Mouse (Mus musculus): ENCODE measurements around the gene Ccdc78.
"Not testable (repeated sequence)": the region's sequence is repeated elsewhere in the genome, so short reads cannot be mapped to it uniquely, and the experiment has no call there.

Ccdc78 gene

DNA sequence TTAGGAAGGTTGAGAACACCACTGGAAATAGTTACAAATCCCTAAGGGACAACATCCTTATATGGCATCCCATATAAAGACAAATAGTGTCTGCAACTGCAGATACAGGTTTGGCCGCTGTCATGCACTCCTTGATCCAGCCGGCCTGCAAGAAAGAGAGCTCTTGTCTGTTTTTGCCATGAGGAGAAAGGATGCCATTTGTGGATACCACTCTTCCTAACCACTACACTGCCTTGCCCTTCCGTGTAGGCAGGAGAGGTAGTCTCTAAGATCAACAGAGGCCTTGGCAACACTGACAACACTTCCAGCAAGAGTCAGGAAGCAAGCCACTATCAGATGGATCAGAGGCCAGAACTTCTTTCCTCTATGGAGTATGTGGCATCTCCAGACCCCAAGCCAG, at the start of gene Ccdc78:
Ccdc78 (plus strand) TSS at position 301 of the 400 bp plus-strand sequence.
- no peak for DNase-seq (ENCODE audit: low read depth)

DNA sequence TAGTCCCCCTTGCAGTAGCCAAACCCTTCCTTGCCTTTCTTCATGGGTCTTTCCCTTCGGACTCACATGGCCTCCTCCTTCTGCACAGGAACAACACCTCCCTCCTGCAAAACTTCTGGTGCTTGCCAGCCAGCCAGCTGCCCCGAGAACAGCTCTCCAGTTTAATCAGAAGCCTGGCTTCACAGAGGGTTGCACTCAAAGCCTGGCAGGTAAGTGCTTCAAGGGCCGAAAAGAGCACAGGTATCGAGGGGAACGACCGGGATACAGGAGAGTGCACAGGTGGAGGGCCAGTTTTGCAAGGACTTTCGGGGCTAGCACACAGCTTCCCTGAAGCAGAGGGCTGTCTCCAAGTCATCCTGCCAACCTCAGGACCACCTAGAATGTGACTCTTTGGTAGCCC, 47.5 kb upstream of the Ccdc78 start:
- no peak for DNase-seq (ENCODE audit: low read depth)

DNA sequence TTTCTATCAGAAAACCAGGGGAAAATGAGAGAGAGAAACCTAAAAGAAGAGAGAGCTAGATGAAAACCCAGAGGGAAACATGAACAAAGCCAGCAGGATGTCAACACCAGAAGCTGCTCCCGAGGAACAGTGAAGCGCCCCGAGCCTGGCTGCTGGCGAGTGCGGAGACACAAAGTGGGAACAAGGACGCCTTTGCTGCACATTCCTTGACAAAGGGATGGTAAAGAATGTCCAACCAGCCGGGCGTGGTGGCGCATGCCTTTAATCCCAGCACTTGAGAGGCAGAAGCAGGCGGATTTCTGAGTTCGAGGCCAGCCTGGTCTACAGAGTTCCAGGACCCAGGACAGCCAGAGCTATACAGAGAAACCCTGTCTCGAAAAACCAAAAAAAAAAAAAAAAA, 44.9 kb upstream of the Ccdc78 start:
- DNase-seq (ENCODE audit: low read depth), result not testable (repeated sequence)

DNA sequence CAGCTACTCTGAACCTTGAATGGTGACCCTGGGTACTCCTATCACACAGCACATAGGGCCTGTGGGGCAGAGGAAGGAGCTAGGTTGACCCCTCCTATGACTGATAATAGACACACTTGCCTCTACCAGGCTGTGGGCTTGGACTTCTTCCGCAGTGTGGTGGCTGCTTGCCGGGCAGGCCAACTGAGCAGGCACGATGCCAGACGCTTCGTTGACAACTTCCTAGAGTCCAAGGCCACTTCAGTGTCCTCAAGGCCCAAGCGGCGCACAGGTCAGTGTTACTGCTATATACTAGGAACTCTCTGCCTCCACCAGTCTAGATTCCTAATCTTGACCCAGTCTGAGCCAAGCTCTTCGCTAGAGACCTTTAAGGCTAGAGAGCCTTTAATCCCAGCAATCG, 42.5 kb upstream of the Ccdc78 start:
- DNase-seq (ENCODE audit: low read depth), result peak; percentile 89

DNA sequence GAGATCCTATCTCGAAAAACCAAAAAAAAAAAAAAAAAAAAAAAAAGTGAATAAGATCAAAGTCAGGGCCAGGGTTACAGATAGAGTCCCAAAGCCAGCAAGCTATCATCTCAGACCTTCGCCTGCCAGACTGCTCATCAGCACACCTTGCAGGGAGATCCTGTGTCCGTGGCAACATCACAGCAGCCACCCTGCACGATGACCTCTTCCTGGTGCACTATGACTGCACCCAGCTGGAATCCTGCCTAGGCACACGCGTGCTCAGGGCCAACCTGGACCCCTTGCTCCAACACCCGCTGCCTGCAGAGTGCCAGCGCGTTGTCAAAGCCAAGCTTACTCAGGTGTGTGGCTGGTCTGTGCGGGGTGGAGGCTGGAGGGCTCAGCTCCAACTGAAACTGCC, 42.1 kb upstream of the Ccdc78 start:
- no peak for DNase-seq (ENCODE audit: low read depth)

DNA sequence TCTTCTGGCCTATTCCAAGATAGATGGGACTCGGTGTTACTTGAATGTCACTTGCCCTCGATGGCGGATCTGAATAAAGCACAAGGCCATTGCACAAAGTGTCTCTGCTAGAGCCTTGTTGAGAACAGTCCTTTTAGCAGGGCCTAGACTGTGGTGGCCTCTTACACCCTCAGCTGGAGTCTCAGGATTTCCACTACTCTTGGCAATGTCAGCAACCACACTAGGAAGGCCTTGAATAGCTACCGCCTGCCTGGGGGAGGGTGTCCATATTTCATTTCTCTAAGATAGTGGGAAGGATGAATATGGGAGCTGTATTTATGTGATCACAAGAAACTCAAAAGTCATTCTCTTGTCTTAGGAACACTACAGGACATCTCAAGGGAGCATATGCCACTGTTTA, 38.1 kb upstream of the Ccdc78 start:
- DNase-seq (ENCODE audit: low read depth), result no peak

DNA sequence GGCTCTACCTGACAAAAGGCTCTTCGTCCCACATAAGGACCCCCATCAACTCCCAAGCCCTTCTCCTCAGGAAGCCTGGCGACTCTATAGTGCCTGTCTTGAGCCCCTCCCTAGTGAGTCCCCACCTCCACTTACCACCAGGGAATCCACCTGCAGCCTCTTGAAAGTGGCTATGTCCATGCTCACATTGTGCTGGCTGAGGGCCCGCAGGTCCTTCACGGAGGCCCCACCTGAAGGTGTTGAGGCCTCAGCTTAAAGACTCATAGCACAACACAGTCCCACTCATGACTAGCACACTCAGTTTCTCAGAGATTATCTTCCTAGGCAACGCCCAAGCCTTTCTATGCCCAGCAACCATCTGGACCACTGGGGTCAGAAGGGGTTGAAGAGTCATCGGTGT, 37.1 kb upstream of the Ccdc78 start:
- no peak for DNase-seq (ENCODE audit: low read depth)

DNA sequence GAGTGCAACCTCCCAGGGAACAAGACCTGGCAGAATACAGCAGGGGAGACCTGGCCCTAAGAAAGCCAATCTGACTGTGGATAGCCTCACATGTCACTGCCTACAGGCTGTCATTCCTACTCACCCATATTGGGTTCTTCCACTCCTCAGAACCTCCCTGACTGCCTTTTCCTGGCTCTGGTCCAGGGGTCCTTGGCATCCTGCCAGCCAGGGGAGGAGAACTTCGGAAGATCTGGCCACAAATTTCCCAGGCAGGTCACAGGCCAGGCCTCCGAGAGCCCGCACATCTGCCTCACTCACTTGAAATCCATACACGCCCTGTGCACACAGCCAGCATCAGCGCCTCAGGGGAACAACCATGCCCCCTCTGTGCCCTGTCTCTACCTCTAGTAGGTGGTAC, 34.9 kb upstream of the Ccdc78 start:
- DNase-seq (ENCODE audit: low read depth), result peak; percentile 26

DNA sequence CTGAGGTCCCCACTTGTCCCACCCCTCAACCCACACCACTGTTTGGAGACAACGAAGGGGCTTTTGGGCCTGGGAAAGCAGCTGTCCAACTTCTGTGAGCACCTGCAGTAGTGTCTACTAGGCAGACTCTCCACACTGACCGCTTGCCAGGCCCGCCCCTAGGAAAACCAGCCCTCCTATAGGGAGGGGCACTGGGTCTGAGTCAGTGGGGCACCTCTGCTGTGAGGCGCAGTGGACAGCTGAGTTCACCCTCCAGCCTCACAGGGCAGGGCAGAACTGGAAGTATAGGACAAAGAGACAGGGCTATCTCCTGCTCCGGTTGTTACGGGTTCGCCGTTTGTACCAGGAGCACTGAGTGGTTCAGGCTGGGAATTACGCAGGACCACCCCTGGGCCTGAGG, 32.1 kb upstream of the Ccdc78 start, which contains the start of gene Msln:
Msln (minus strand) TSS at position 138 of the 400 bp plus-strand sequence.
- no peak for DNase-seq (ENCODE audit: low read depth)

DNA sequence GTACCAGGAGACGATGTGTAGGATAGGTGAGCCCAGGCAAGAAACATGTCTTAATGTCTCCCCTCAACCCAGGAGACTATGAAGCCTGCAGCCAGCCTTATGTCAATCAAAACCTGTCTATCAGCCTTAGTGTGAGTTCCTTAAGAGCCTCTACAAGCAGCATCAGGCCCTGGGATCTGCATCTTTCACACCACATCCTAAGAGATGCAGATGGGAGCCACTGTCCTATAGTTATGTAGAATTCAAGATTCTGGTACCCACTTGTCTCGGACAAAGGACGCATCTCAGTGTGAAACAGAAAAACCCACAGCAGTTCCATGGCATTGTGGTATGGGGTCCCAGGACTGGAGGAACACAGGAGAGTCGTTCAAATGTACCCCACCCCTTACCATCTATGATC, 31.3 kb upstream of the Ccdc78 start:
- no peak for DNase-seq (ENCODE audit: low read depth)

DNA sequence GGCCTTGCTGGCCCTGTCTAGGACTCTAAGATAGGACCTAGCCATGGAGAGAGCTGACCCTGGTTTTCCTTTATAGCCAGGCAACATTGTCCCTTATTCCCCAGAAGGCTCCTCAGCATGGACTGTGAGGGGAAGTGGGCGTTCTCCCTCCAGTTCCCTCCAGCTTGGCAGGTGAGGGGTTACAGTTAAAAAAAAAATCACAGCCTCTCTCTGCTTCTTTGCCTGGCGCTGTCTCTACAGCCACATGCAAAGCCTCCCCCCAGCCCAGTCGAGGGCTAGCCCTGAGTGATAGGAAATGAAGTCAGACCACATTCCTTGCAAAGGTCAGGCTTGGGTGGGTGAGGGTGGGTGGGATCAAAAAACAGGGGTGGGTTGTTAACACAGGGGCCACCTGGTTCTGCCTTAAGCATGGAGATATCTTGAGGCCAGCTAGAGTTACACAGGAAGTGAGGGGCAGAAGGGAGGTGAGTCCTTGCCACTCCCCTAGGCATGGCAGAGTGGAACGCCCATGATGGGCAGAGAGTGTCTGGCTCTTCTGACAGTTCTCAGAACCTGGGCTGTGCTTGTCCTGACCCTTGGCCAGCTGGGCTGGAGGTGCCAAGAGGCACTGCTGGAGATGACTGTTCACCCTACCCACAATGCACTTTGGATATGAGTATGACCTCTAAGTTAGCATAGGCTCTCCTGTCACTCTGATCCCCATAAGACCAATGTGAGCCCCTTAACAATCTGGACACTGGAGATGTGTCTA, 30.6 kb upstream of the Ccdc78 start:
- no peak for DNase-seq (ENCODE audit: low read depth)

DNA sequence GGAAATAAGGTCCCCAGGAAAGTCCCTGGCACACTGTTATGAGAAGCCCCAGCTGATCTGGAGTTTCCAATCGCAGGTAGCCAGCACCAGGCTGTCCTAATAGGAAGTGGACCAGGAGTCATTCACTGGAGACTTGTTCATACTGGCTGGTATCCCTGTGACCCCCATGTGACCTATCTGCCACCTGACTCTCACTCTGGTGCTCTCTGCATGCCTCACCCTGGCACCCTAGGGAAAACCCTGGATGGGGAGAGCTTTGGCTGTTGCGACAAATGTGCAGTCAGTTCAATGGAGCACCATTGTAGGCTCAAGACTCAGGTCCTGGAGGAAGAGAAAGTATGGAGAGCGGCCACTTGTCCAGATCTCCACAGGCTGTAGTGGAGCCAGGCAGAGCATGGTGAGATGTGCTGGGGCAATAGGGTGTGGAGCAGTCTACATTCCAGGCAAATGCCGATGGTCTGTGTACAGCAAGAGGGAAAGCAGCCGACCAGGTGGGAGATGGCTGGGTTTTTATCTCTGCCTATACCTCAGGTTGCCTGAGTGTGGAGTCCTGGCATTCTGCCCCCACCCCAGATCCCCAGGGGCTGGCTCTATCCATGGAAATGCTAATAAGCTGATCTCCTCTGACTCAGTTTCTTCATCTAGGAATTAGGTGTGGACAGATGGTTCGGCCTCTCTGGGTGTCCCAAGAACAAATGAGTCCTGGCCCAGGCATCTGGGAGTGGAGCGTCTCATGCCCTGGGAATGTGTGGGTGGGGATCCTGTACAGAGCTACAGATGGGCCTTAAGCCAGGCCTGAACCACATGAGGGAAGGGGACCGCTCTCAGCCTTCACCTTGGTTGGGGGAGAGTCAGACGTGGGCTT, 29.8 kb upstream of the Ccdc78 start:
- no peak for DNase-seq (ENCODE audit: low read depth)

DNA sequence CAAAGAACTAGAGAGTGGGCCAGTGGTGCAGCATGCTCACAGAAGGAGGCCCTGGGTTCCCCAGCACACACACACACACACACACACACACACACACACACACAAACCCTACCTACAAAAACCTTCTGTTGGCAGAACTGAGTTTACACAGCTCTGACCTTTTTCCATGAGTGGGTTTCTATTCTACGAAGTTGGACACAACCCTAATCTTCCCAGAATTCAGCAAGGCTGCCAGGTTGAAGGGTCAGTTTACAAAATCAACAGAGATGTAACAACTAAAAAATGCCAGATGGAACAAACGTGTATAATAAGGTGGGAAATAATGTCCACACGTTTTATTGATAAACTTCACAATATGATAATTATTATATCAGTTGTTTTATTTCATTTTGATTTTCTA, 28.7 kb upstream of the Ccdc78 start:
- DNase-seq (ENCODE audit: low read depth), result no peak

DNA sequence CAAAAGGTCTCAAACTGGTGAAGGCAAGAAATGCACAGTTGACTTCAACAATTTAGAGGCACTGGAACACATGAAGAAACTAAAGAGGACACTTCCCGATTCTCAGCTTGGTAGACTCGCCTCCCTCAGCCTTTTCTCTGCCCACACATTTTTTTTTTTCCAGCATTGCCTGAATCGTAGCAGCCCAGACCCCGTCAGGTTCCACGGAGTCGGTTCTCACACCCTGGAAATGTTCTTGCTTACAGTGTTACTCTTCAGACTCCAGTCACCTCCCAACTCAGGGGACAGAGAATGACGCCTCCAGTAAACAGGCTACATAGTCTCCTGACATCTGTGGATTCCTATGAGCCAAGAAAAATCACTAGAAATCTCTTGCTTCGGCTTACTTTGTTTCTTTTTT, 26.2 kb upstream of the Ccdc78 start:
- DNase-seq (ENCODE audit: low read depth), result no peak

DNA sequence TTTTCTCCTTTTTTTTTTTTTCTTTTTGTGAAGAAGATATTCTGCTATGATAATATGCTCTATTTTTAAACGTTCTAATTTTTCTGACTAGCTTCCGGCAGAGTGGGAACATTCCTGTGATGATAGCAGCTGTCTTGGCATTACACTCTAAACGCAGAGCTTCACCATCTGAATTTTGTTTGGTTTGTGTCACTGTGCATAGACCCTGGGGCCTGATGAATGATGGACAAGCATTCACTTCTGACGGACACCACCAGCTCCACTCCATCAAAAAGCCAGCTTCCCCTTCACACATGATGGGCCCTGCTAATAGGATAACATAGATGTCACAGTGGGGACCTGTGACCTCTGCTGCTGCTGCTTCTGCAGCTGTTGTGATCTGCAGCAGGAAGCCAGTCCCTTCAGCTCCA, 24.8 kb upstream of the Ccdc78 start:
- no peak for DNase-seq (ENCODE audit: low read depth)

DNA sequence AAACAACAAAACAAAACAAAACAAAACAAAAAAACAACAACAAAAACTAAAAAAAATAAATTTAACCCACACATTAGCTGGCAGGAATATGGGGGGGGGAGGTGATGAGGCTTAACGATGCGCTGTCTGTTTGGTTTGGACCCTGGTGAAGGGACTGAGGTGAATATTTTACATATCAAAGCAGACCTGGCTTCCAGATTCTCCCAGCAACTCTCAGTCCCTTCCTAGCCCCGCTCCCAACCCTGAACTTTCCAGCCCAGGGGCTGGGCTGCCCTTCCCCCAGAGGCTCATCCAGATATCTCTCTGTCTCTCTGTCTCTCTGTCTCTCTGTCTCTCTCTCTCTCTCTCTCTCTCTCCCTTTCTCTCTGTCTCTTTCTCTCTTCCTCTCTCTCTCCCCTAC, 23.8 kb upstream of the Ccdc78 start:
- DNase-seq (ENCODE audit: low read depth), result no peak

DNA sequence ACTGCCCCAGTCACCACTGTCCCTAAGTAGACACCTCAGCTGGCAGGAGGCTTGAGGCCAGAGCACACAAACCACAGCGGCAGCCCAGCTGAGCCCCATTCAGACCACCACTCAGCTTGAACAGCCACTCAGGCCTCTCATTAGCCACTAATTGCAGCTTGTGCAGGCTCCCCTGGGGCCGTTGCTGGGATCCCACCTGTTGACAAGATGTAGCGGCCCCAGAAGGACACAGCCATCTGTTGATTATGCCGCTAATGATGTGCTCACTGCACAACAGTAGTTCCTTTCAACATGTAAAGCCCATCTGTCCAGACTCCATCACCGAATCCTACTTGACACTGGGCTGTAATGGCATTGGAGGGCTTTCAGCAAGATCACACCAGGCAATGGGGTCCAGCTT, 20.5 kb upstream of the Ccdc78 start:
- no peak for DNase-seq (ENCODE audit: low read depth)

DNA sequence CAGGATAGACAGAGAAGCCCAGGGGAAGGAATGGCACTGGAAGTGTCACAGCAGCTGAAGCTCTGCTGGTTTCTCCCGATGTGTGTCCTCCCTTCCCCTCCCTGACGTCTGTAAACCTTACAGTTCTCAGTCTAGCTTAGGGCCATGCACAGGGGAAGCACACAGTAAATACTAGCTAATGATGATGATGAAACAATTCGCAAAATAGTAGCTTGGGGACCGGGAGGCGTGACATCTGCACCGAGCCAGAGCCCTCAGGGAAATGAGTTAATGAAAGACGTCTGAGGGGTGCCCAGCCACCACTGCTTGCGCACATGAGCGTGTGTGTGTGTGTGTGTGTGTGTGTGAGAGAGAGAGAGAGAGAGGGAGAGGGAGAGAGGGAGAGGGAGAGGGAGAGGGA, 17.0 kb upstream of the Ccdc78 start:
- no peak for DNase-seq (ENCODE audit: low read depth)

DNA sequence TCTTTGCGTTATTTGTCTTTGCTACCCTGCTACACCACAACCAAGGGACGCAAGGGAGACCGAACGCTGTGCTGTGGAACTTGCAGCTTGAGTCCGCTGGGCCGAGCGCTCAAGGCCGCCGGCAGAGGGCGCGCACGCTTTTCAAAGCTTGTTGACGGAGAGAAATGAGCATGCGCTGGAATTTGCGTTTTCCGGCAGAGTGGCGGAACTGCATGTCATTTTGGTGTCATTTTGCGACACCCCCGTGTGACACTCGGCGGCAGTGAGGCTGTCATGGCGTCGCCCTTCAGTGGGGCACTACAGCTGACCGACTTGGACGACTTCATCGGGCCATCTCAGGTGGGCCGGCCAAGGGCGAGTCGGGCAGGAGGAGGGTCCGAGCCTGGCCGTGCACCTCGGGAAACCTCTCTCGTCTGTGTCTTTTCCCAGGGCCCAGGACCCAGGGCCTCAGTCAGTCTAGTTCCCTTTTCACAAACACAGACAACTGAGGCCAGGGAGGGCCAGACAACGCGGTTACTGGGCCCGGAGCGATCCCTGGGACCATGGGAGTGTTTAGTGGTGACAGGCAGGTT, 12.7 kb upstream of the Ccdc78 start, which contains the start of gene Narfl:
Narfl (plus strand) TSS at position 228 of the 572 bp plus-strand sequence.
- DNase-seq (ENCODE audit: low read depth), result peak; percentile 98

DNA sequence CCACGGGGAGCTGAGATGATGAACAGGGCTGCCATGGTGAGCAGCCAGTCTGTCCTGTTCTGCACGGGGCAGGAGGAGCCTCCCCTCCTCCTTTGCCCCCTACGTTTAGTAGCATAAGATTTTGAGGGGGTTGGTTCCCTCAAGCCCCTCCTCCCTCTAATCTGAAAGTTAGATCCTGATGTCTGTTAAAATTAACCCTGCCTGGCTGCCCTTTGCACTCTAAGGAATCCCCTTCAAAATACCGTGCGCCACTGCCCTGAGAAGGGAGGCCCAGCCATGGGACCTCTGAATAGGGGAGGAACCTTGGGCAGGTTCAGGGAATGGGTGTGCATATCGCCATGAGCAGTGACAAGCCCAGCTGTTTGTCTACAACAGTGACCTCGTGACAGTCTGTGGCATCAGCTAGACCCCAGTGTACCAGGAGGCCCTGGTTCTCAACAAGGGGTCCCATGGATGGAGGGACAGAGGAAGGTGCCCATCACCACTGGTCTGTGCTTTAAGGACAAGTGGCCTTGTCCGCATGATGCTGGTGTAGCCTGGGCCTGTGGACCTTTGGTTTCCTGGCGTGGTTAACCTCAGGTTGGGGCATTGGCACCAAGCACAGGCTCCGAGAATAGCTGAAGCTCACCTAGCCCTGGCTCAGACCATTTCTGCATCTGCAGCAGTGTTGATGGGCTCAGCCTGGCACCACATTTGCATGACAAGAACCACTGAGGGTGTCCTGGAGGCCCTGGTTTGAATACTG, 10.9 kb upstream of the Ccdc78 start:
- DNase-seq (ENCODE audit: low read depth), result peak; percentile 34

DNA sequence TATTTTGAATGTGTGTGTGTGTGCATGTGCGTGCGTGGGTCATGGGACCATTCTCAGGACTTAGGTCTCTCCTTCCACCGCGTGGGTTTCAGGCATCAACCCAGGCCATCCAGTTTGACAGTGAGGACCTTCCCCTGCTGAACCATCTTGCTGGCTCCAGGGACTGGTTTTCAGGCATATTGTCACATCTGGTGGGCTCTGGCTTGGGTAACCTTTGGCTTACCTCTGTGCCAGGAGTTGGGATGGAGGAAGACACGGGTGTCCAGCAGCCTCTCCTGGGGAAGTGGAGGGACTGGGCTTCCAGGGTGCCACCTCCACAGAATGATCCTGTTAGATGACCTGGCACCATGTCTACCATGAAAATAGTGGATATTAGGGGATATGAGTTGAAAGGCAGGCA, 8.4 kb upstream of the Ccdc78 start:
- no peak for DNase-seq (ENCODE audit: low read depth)

DNA sequence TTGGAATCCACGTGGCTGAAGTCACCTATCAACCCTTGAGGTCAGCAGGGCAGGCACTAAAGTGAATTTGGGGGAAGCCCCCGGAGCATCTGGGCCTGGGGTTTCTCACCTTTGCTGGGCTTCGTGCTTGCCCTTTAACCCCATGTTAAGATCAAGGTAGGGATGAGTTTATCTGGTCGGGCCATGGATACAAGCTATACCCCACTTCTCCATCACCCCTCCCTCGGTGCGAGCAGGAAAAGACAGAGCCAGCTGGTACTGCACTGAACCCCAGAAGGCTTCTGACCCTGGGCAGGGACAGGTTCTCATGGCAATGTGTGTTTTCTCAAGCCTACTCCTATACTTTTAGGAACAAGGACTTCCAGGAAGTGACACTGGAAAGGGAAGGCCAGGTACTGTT, 5.0 kb upstream of the Ccdc78 start:
- no peak for DNase-seq (ENCODE audit: low read depth)
